23 mouse cellular contexts compared by ENCODE assay signal in genomic region chr8:123808671-123809070, GRCm38 (mm10). TPM values are rescaled to one million over a fixed set of nuclear protein-coding genes. Genes with fewer than 3 reads are reported as not detected.
DNase-seq lines count a peak whose midpoint lies in the region; ATAC-seq and TF ChIP-seq lines count a peak whose summit lies in the region.
"Had no signal": no experiment of that assay in that cellular context is flagged by ENCODE, and none has a peak within 500 bp of the region (broad histone marks: within the 10 kb centered on the region; RNA-seq: fewer than 3 reads in every experiment).

No protein-coding gene starts in this region.

- WGBS in forebrain, postnatal 0 days, result 74% methylated on average over 7 of the region's 7 CpGs
- 76% methylated on average over 7 of the region's 7 CpGs for WGBS in forebrain, embryonic 12.5 days
- WGBS in liver, embryonic 12.5 days (ENCODE audit: insufficient replicate concordance), result 79% methylated on average over 7 of the region's 7 CpGs
- 62% methylated on average over 7 of the region's 7 CpGs for WGBS in liver, postnatal 0 days (ENCODE audit: insufficient replicate concordance)
- WGBS in heart, embryonic 11.5 days (ENCODE audit: insufficient replicate concordance), result 76% methylated on average over 7 of the region's 7 CpGs

- no peaks in the 10 kb centered on the region for H3K36me3 ChIP-seq in forebrain, postnatal 0 days (ENCODE audit: insufficient read depth)
- 0 out of 2 replicates have a peak, but pooled peaks cover 4% of the 10 kb centered on the region for H3K36me3 ChIP-seq in forebrain, embryonic 12.5 days (replicated peaks)
- no peaks in the 10 kb centered on the region for H3K36me3 ChIP-seq in ES-Bruce4 (ENCODE audit: control insufficient read depth, insufficient read depth, low read length, poor library complexity, severe bottlenecking)
- peaks cover 15% of the 10 kb centered on the region for H3K36me3 ChIP-seq in liver, embryonic 12.5 days
- no peaks in the 10 kb centered on the region for H3K36me3 ChIP-seq in liver, postnatal 0 days (replicated peaks; ENCODE audit: insufficient read depth, low read length)
- H3K36me3 ChIP-seq in heart, embryonic 11.5 days (ENCODE audit: control insufficient read depth, insufficient read depth, low read length), result no peaks in the 10 kb centered on the region
- H3K36me3 ChIP-seq: embryonic facial prominence, embryonic 12.5 days; embryonic facial prominence, embryonic 15.5 days; forebrain, embryonic 15.5 days; heart, embryonic 10.5 days; hindbrain, embryonic 12.5 days had no signal

- no peak for TF ChIP-seq EP300 in ES-Bruce4 (IDR thresholded peaks at IDR 0.05; ENCODE audit: insufficient read depth, low read depth, low read length)
- TF ChIP-seq EP300 in liver, postnatal 0 days (IDR thresholded peaks at IDR 0.05; ENCODE audit: low read depth), result no peak

- no peaks in the 10 kb centered on the region for H3K27me3 ChIP-seq in forebrain, postnatal 0 days (ENCODE audit: insufficient read depth, low read length)
- H3K27me3 ChIP-seq in forebrain, embryonic 12.5 days, result no peaks in the 10 kb centered on the region
- no peaks in the 10 kb centered on the region for H3K27me3 ChIP-seq in ES-Bruce4 (ENCODE audit: control insufficient read depth, insufficient read depth, low read length, poor library complexity, severe bottlenecking)
- H3K27me3 ChIP-seq in liver, embryonic 12.5 days (replicated peaks), result no peaks in the 10 kb centered on the region
- no peaks in the 10 kb centered on the region for H3K27me3 ChIP-seq in liver, postnatal 0 days (ENCODE audit: insufficient read depth, low read length)
- H3K27me3 ChIP-seq in heart, embryonic 11.5 days (ENCODE audit: control insufficient read depth, insufficient read depth, low read length), result no peaks in the 10 kb centered on the region
- H3K27me3 ChIP-seq: embryonic facial prominence, embryonic 12.5 days; embryonic facial prominence, embryonic 15.5 days; forebrain, embryonic 15.5 days; hindbrain, embryonic 12.5 days; Patski had no signal

- no peak overlapping the region for H3K4me3 ChIP-seq in forebrain, postnatal 0 days (ENCODE audit: low read depth, low read length)
- H3K4me3 ChIP-seq in forebrain, embryonic 12.5 days (replicated peaks), result no peak overlapping the region
- no peak overlapping the region for H3K4me3 ChIP-seq in ES-Bruce4 (ENCODE audit: low read depth, low read length)
- H3K4me3 ChIP-seq in liver, embryonic 12.5 days, result no peak overlapping the region
- H3K4me3 ChIP-seq in liver, postnatal 0 days (ENCODE audit: low read depth, low read length), result no peak overlapping the region
- H3K4me3 ChIP-seq in heart, embryonic 11.5 days (ENCODE audit: low read depth, low read length), result no peak overlapping the region
- H3K4me3 ChIP-seq: embryonic facial prominence, embryonic 12.5 days; embryonic facial prominence, embryonic 15.5 days; forebrain, embryonic 15.5 days; heart, adult 2 months; heart, embryonic 10.5 days; hindbrain, embryonic 12.5 days had no signal

- H3K4me1 ChIP-seq in forebrain, postnatal 0 days (ENCODE audit: insufficient read depth), result peaks cover 19% of the 10 kb centered on the region
- peaks cover 26% of the 10 kb centered on the region for H3K4me1 ChIP-seq in forebrain, embryonic 12.5 days
- peaks cover 3% of the 10 kb centered on the region for H3K4me1 ChIP-seq in ES-Bruce4 (ENCODE audit: control insufficient read depth, insufficient read depth, low read length)
- H3K4me1 ChIP-seq in liver, embryonic 12.5 days, result peaks cover 81% of the 10 kb centered on the region
- H3K4me1 ChIP-seq in liver, postnatal 0 days (ENCODE audit: insufficient read depth), result peaks cover 31% of the 10 kb centered on the region
- H3K4me1 ChIP-seq in heart, embryonic 11.5 days (ENCODE audit: control insufficient read depth, insufficient read depth, low read length), result peaks cover 16% of the 10 kb centered on the region

- no peak overlapping the region for H3K4me2 ChIP-seq in forebrain, postnatal 0 days (ENCODE audit: low read depth)
- no peak overlapping the region for H3K4me2 ChIP-seq in forebrain, embryonic 12.5 days
- H3K4me2 ChIP-seq in liver, embryonic 12.5 days, result peak overlapping the region; percentile 17; the same call in 1 of the 2 replicates
- H3K4me2 ChIP-seq in liver, postnatal 0 days (ENCODE audit: low read depth, low read length), result peak overlapping the region; percentile 83
- no peak overlapping the region for H3K4me2 ChIP-seq in heart, embryonic 11.5 days
- H3K4me2 ChIP-seq: embryonic facial prominence, embryonic 12.5 days; embryonic facial prominence, embryonic 15.5 days; forebrain, embryonic 15.5 days; hindbrain, embryonic 12.5 days had no signal

- no peak overlapping the region for H3K9ac ChIP-seq in forebrain, postnatal 0 days
- H3K9ac ChIP-seq in forebrain, embryonic 12.5 days, result no peak overlapping the region
- no peak overlapping the region for H3K9ac ChIP-seq in ES-Bruce4 (ENCODE audit: low read depth, poor library complexity, severe bottlenecking)
- H3K9ac ChIP-seq in liver, embryonic 12.5 days, result no peak overlapping the region
- peak overlapping the region; percentile 45; the same call in 1 of the 2 replicates for H3K9ac ChIP-seq in liver, postnatal 0 days (replicated peaks)
- H3K9ac ChIP-seq in heart, embryonic 11.5 days (ENCODE audit: low read depth, low read length), result no peak overlapping the region
- H3K9ac ChIP-seq: embryonic facial prominence, embryonic 12.5 days; embryonic facial prominence, embryonic 15.5 days; forebrain, embryonic 15.5 days; hindbrain, embryonic 12.5 days had no signal

- H3K9me3 ChIP-seq in forebrain, postnatal 0 days (ENCODE audit: low read length), result no peaks in the 10 kb centered on the region
- H3K9me3 ChIP-seq in forebrain, embryonic 12.5 days, result no peaks in the 10 kb centered on the region
- H3K9me3 ChIP-seq in ES-Bruce4 (replicated peaks; ENCODE audit: control insufficient read depth, insufficient read depth, low read length, poor library complexity, severe bottlenecking), result no peaks in the 10 kb centered on the region
- no peaks in the 10 kb centered on the region for H3K9me3 ChIP-seq in liver, embryonic 12.5 days (replicated peaks)
- no peaks in the 10 kb centered on the region for H3K9me3 ChIP-seq in liver, postnatal 0 days (ENCODE audit: low read length)
- no peaks in the 10 kb centered on the region for H3K9me3 ChIP-seq in heart, embryonic 11.5 days (replicated peaks; ENCODE audit: control insufficient read depth, low read length)
- H3K9me3 ChIP-seq: embryonic facial prominence, embryonic 12.5 days; embryonic facial prominence, embryonic 15.5 days; forebrain, embryonic 15.5 days; G1E; heart, embryonic 10.5 days; hindbrain, embryonic 12.5 days had no signal

- no peak for ATAC-seq in forebrain, postnatal 0 days
- ATAC-seq in forebrain, embryonic 12.5 days (ENCODE audit: low FRiP score), result no peak
- ATAC-seq in liver, embryonic 12.5 days, result no peak
- ATAC-seq in liver, postnatal 0 days, result no peak
- ATAC-seq in heart, embryonic 11.5 days (replicated peaks; ENCODE audit: insufficient number of reproducible peaks, low FRiP score, low TSS enrichment), result no peak
- ATAC-seq: forebrain, embryonic 15.5 days; hindbrain, embryonic 16.5 days; Patski had no signal

- no peak for TF ChIP-seq POLR2A in ES-Bruce4 (IDR thresholded peaks at IDR 0.05; ENCODE audit: insufficient read depth, low read length)

- no peak for DNase-seq in forebrain, postnatal 0 days
- no peak for DNase-seq in liver, postnatal 0 days
- no peak for DNase-seq in cerebellum, postnatal 14 days
- no peak for DNase-seq in adrenal gland, adult 18-20 months (ENCODE audit: low spot score in 2 of 2)
- DNase-seq: adrenal gland, adult 8-10 months; adrenal gland, postnatal 25 days; cerebellum, adult 11-12 months; cerebellum, adult 9-10 months; gastrocnemius, postnatal 10 days; gastrocnemius, postnatal 36 days; heart, adult 2 months had no signal

- TF ChIP-seq CTCF in forebrain, postnatal 0 days (IDR thresholded peaks at IDR 0.05; ENCODE audit: low read depth), result 0 out of 2 replicates have a peak, but pooled peaks have one; percentile 3
- peak; percentile 11 for TF ChIP-seq CTCF in ES-Bruce4 (IDR thresholded peaks at IDR 0.05; ENCODE audit: low read depth, low read length)
- TF ChIP-seq CTCF in liver, postnatal 0 days (IDR thresholded peaks at IDR 0.05; ENCODE audit: low read depth), result no peak

- no peak overlapping the region for H3K27ac ChIP-seq in forebrain, postnatal 0 days (ENCODE audit: low read depth, low read length)
- H3K27ac ChIP-seq in forebrain, embryonic 12.5 days, result no peak overlapping the region
- no peak overlapping the region for H3K27ac ChIP-seq in ES-Bruce4 (ENCODE audit: insufficient read depth, low read length)
- H3K27ac ChIP-seq in liver, embryonic 12.5 days, result no peak overlapping the region
- no peak overlapping the region for H3K27ac ChIP-seq in liver, postnatal 0 days (ENCODE audit: low read depth)
- H3K27ac ChIP-seq in heart, embryonic 11.5 days (ENCODE audit: low read depth, low read length), result no peak overlapping the region
- H3K27ac ChIP-seq: embryonic facial prominence, embryonic 12.5 days; embryonic facial prominence, embryonic 15.5 days; forebrain, embryonic 15.5 days; heart, adult 2 months; heart, embryonic 10.5 days; hindbrain, embryonic 12.5 days had no signal

RNA-seq across cellular contexts. Expression of gene Rab4a, which starts 2.9 kb away (rescaled TPM):
- total RNA-seq in forebrain, postnatal 0 days (2014; rRNA removed), result 70.9 and 72.8 TPM in 2 replicates
- 113 and 127 TPM in 2 replicates for polyA plus RNA-seq in forebrain, postnatal 0 days (2015; fragmentation: Nextera tagmentation; extraction: Ambion mirVana)
- 61.4 and 63.9 TPM in 2 replicates for polyA plus RNA-seq in forebrain, embryonic 12.5 days (2016; fragmentation: Nextera tagmentation; extraction: Ambion mirVana)
- 26.1 and 32.6 TPM in 2 replicates for polyA plus RNA-seq in ES-Bruce4 (2011; ENCODE audit: insufficient read depth, insufficient read length, low read depth, missing spikeins)
- 36.3 and 38.3 TPM in 2 replicates for polyA plus RNA-seq in liver, embryonic 12.5 days (2016; fragmentation: Nextera tagmentation; extraction: Ambion mirVana)
- polyA plus RNA-seq in liver, postnatal 0 days (2015; fragmentation: Nextera tagmentation; extraction: Ambion mirVana), result 30.4 and 36.3 TPM in 2 replicates
- polyA plus RNA-seq in heart, embryonic 11.5 days (2014; fragmentation: Nextera tagmentation; extraction: Ambion mirVana), result 55.0 and 58.7 TPM in 2 replicates
- 10 to 100 TPM; 25.5 to 25.9 TPM for total RNA-seq in adrenal gland, adult 18-20 months (2021)

RNA-seq across cellular contexts. Expression of gene Ccsap, which starts 51.3 kb away (rescaled TPM):
- 19.5 and 21.8 TPM in 2 replicates for total RNA-seq in forebrain, postnatal 0 days (2014; rRNA removed)
- polyA plus RNA-seq in forebrain, postnatal 0 days (2015; fragmentation: Nextera tagmentation; extraction: Ambion mirVana), result 10.0 and 10.6 TPM in 2 replicates
- polyA plus RNA-seq in forebrain, embryonic 12.5 days (2016; fragmentation: Nextera tagmentation; extraction: Ambion mirVana), result 11.7 and 12.3 TPM in 2 replicates
- 4.8 and 6.6 TPM in 2 replicates for polyA plus RNA-seq in ES-Bruce4 (2011; ENCODE audit: insufficient read depth, insufficient read length, low read depth, missing spikeins)
- polyA plus RNA-seq in liver, embryonic 12.5 days (2016; fragmentation: Nextera tagmentation; extraction: Ambion mirVana), result 5.5 and 5.8 TPM in 2 replicates
- polyA plus RNA-seq in liver, postnatal 0 days (2015; fragmentation: Nextera tagmentation; extraction: Ambion mirVana), result 1.2 and 1.5 TPM in 2 replicates
- 2.5 and 4.0 TPM in 2 replicates for polyA plus RNA-seq in heart, embryonic 11.5 days (2014; fragmentation: Nextera tagmentation; extraction: Ambion mirVana)
- total RNA-seq in adrenal gland, adult 18-20 months (2021), result 1 to 10 TPM; 1.1 to 1.5 TPM

Comparison
In these comparisons a context has a peak if more than half of its experiments do, and no peak if none do; other contexts are left out.
1. H3K4me2 ChIP-seq: peak in liver, embryonic 12.5 days (single experiment) and liver, postnatal 0 days (single experiment); none in forebrain, postnatal 0 days (single experiment), forebrain, embryonic 12.5 days (single experiment) and heart, embryonic 11.5 days (single experiment).